Mouse (Mus musculus): Measurements from ENCODE around the gene Ccdc103.

Gene Ccdc103

DNA sequence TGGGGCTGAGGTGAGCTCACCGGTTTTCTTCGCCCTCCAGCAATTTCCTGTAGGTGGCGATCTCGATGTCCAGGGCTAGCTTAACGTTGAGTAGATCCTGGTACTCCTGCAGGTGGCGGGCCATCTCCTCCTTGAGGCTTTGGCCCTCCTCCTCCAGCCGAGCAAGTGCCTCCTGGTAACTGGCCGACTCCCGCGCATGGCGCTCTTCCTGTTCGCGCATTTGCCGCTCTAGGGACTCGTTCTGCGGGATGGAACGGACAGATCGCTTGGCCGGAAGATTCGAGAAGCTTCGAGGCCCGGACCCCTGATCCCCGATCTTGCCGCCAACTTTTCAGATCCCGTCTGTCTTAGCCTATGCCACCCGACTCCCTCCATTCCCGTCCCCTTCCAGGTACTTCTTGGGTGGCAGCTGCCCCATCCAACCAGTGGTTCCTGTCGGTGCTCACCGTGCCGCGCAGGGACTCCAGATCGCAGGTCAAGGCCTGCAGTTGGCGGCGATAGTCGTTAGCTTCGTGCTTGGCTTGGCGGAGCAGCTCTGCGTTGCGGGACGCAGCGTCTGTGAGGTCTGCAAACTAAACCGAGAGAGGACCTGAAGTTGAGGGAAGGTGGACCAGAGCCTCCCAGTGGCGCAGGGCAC is 12.1 kb downstream of the Ccdc103 start:
- DNase-seq, result peak; percentile 44

DNA sequence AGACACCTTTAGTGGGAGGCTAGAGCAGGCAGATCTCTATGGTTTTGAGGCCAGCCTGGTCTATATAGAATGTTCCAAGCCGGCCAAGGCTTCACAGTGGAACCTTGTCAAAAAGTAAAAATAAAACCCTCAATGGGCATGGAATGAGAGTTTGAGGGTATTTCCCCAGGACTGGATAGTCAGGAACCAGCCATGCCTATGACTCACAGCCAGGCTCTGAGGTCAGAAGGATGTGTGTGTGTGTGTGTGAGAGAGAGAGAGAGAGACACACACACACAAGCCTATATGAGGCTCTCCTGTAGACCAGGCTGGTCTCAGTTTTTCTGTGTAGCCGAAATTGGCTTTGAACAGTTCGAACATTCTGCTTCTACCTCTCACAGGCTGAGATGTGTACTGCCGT is 13.7 kb downstream of the Ccdc103 start:
- DNase-seq, result no peak

DNA sequence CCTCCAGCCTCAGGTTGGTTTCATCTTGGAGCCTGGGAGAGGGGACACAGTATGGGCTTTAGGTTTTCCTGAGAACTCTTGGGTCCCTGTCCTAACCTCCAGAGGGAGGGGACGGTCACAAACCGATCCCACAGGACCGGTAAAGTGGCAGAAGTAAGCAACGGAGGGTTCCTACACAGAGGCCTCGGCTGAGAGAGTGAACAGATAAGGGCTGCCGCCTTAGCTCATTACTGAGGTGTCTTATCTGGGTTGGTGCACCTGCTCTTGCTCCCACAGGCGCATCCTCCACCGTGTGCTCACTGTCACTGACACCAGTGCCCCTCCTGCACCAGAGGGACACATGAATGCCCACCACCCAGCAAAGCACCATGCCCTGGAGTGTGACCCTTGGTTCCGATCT is 14.8 kb downstream of the Ccdc103 start:
- DNase-seq, result no peak

DNA sequence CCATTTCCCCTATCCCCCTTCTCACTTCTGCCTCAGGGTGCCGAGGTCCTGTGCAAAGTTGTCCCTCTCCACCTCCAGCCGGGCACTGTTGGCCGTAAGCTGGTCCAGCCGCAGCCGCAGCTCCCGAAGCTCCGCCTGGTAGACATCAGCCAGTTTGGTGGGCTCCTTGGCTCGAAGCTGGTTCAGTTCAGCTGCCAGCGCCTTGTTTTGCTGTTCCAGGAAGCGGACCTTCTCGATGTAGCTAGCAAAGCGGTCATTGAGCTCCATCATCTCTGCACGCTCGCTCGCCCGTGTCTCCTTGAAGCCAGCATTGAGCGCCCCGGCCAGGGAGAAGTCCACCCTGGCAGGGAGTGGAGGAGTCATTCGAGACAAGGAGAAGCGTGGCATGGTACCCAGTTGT is 15.6 kb downstream of the Ccdc103 start:
- no peak for DNase-seq

DNA sequence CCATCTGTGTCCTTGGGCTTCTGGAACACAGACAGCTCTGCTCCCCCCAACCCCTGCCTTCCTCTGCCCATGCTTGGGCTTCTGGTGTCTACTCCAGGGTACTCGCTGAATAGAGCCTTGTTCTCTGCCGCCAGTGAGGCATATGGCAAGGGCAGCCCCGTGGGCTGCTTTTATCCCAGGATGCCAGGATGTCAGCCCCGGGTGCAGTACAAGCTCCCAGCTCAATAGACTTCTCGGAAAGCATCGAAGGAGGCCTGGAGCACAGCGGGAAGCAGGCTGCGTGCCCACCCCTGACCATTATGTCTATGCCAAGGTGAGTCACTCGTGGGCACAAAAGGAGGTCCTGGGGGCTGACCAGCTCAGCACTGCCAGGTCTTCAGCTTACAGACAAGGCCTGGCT is 17.4 kb downstream of the Ccdc103 start:
- peak; percentile 46 for DNase-seq

DNA sequence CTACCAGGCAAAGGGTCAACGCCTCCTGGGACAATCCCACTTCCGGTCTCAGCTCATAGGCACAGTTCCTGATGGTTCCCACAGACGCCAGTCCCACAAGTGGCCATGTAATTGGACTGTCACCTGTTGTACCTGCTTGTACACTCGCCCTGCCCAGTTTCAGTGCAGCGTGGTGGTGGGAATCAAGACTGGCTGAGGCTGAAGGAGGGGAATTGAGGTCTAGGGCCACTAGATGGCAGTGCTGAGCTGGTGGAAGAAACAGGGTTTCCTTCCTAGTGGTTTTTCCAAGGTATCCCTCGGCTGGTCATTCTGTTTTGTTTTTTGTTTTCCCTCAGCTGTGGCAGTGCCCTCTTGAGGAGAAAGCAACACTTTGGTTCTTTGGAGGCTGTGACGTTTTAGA is 19.8 kb downstream of the Ccdc103 start, which contains the start of gene Gfap:
Gene Gfap, minus strand, starts transcription at position 150 of the 400 bp plus-strand sequence.
- DNase-seq, result peak; percentile 93

DNA sequence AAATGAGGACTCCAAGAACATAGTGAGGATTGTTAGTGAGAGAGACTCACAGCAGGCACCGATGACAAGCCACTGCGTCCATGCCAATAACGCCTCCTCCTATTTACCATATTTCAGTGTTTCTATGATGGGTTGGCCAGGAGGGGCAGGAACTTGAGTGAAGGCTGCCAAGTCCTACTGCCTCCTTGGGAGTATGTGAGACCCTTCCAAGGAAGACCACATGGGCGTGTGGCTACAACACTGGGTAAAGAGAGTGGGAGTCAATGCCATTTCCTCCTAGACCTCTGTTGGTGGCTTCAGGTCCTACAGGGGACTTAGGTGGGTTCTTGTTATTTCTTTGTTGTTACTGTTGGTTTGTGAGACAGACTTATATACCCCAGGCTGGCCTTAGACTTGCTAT is 20.2 kb downstream of the Ccdc103 start:
- no peak for DNase-seq

DNA sequence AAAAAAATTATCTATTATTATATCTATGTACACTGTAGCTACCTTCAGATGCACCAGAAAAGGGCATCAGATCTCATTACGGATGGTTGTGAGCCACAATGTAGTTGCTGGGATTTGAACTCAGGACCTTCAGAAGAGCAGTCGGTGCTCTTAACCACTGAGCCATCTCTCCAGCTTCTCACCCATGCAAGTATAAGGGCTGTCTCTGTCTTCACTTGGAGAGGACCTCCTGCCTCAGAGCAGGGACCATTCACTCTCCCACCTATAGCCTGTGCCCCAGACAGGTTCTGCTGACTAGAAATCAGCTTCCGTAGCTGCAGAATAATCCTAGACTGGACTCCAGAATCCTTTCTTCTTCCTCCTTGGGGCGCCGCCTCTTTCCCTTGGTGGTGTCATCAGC is 21.1 kb downstream of the Ccdc103 start:
- DNase-seq, result no peak

DNA sequence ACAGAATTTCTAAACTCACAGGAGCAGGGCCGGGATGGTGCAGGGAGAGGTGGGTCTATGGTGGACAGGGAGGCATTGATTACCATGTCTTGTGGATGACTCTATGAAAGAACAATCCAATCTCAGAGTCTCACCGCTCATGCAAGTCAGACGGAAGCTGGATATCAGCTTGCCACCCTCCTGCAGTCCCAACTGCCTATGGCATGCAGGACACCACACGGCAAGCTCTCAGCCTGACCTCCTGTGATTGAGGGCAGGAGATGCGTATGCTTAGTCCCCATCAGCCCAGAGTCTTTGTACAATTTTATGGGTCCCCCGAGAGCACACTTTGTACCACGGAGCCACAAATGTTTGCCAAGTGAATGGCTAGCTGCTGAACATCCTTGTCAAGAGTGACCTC is 22.6 kb downstream of the Ccdc103 start:
- DNase-seq, result no peak

DNA sequence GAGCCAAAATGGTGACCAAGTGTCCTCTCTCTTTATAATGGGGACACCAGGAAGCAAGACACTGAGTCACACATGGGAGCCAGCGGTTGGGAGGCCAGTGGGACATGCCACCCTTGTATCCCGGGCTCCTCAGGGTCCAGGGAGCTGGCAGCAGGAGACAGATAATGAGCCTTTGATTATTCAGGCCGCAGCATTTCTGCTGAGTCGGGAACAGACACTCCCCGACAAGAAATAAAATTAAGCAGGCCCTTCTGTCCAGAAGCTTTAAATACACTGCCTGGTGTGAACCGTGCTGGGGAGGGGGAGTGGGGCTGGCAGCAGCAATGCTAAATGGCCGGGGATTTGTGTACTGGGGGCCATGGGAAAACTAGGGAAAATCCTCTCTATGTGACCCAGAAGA is 30.4 kb downstream of the Ccdc103 start:
- no peak for DNase-seq

DNA sequence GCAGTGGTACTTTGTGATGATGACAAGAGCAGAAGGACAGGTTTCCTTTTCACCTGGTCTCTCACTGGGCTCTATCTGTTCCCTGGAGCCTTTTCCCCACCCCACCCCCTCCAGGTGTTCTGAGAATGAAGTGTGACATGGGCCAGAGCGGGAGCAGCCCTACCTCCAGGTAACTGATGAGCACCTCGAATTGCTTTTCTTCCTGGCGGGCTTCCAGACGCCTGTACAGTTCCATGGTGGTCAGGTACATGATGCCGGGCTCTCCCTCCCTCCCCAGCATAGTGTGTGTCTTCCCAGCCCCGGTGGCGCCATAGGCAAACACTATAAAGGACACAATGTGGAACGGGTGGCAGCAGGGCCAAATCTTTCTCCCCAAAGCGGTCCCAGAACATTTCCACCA is 34.4 kb downstream of the Ccdc103 start:
- DNase-seq, result no peak

DNA sequence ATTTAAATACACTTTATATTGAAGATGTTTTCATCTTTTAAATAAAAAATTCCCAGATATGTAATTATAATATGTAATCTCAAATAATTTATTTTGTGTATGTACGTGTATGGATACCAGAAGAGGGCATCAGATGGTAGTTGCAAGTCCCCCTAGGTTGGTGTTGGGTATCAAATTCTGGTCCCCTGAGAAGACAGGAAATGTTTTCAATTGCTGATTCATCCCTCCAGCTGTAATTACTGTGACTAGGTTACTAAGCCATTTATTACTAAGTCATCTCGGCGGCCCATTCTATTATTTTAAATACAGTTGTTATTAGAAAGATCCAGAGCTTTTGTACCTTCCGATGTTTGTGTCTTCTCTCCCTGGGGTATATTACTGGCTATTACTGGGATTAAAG is 37.1 kb downstream of the Ccdc103 start:
- no peak for DNase-seq

DNA sequence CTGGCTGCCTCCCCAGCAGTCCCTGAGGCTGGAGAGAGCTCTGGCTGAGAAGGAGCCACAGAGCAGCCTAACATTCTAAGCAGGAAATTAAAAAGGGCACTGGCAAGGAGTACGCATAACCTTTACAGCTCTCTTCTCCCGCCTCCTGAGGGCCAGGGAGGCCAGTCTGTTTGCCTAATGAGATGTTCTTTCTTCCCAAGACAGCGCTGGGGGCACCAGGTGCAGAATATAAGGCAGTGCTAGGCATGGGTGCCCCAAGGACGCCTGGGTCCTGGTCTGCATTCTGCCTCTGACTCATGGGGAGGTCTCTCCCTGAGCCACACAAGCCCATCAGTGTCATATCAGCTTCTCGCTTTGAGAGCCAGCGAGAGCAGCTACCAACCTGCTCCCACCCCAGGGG is 40.5 kb downstream of the Ccdc103 start:
- DNase-seq, result no peak

DNA sequence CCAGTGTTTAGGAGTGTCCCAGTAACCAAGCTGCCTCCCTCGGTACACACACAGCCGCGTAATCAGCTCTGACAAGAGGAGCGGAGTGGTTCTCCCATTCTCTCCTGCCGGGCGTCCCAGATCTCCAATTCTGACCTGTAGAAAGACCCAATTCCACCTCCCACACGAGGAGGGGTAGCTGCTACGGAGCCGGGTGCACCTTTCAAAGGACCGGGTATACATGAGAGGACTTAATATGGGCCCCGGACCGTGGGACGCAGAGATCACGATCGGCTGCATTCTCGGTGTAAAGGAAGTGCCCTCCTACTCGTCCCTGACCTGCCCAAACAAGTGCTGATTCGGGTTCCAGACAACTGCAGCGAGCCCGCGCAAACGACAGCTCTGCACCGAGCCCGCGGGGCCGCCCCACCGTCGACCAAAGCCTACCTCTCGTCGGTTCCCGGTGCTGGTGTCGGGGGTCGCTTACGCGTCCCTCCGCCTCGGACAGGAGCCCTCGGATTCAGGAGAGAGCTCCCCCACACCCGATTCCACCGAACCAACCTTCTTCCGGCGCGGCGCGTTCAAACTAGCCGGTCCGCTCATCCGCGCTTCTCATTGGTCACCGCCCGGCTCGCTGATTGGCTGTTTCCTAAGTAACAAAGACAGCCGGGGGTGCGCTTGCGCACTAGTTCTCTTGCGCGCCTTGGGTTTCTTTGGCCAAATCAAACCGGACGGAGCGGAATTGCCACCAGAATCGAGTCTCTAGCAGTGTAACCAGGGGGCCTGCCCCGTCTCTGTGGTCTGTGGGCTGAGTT is 43.8 kb downstream of the Ccdc103 start, which contains the start of gene Kif18b:
Gene Kif18b, minus strand, starts transcription at position 568 of the 794 bp plus-strand sequence.
- DNase-seq, result peak; percentile 93

DNA sequence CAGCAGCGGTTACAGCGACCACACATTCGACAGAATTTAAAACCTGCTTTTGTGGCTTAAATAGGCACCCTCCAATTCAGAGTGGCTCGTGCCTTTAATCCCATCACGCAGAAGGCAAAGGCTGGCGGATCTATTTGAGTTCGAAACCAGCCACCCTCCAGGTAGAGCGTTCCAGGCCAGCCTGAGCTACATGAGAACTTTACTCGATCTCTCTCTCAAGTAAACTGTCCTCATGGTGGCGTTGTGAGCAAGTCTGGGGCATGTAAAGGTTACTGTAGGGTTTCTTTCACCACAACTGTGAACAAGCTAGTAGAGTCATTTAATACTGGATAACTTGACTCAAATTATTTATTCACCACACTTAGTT is 44.3 kb downstream of the Ccdc103 start:
- DNase-seq, result peak; percentile 19

DNA sequence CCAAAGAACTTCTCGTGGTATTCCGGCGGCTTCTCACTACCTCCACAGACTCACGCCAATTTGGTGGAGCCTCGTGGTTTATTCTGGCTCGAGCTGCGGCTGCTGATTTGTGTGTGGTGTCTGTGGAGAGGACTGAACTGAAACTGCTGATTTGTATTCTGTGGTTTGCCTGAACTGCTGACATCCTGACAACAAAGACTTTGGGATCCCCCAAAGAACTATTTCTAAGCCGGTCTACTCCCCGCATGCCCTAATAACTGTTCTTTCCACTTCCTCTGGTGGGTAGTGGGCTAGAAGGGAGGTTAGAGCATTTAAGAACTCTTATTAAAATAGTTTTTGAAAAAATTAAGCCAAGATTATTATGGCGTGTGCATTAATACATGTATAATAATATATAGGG is 49.7 kb downstream of the Ccdc103 start:
- DNase-seq, result no peak

Measured in right cerebral cortex, postnatal 4 days (tissue).